Mouse (Mus musculus) cerebellum, adult 18-20 months (tissue): ENCODE measurements around the gene Entpd7.
A peak's percentile ranks its signal among the peaks of the same experiment; 100 is the strongest.

Source experiments
- DNase-seq, 2 experiments: peaks; one replicate each; pipeline ENCODE4 v3.0.0; 2021

Gene Entpd7

GRCm38 (mm10) chr19:43689419-43690246 lies at the start of gene Entpd7:
TSS of gene Entpd7 (plus strand) at chr19:43689672.
- DNase-seq: peak; percentile 96 to 98

GRCm38 (mm10) chr19:43641833-43642232 lies 47.6 kb upstream of the Entpd7 start:
- DNase-seq: no peak

GRCm38 (mm10) chr19:43642843-43643242 lies 46.6 kb upstream of the Entpd7 start:
- DNase-seq: no peak

DNA sequence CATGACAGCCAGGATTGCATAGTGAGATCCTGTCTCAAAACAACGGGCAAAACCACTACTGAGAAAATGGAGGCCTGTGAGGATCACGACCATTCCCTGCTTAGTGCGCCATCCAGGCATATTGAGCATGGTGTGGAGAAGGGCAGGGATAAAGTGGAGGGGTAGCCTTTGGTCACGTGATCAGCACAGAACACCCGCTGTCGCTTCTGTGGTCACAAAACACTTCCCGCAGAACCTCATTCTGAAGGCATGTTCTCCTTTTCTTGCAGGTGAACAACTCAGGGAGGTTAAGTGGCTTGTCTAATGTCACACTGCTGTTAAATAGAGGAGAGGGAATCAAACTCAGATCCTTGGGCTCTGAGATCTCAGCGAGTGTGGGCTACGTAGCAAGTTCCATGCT lies 44.0 kb upstream of the Entpd7 start:
- DNase-seq: no peak

DNA sequence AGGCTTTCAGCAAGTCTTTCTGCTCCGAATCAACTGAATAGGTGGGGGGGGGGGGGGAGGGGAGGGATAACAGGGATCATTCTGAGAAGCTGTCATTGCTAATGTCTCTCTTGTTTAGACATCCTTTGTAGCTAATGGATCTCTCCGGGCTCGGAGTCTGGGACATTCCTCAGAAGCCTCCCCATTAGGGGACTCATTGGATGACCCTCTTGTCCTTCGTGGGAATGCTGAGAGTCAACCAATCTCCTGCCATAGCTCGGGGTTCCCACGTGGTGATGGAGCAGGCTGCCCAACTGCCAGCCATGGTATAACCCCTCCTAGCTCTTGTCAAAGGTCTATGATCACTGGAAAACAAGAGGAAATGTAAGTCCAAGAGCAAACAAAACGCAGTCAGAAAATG lies 42.6 kb upstream of the Entpd7 start:
- no peak for DNase-seq

GRCm38 (mm10) chr19:43647261-43647660 lies 42.2 kb upstream of the Entpd7 start:
- no peak for DNase-seq

DNA sequence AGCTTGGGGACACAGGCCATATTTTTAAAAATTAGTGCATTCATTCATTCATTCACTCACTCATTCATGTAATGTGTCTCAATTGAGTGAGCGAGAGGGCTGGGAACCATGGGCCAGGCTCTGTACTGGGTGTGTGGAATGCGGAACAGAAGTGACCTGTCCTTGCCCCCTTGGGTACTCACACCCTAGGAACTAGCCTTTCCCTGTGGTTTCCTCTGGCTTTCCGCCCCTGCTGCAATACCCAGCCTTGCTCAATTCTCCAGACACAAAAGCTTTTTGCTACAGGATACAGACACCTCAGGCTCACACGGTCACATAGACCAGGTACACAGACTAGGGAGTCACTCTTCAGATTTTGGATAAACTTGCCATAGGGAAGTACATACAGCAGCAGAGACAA lies 41.1 kb upstream of the Entpd7 start:
- no peak for DNase-seq

DNA sequence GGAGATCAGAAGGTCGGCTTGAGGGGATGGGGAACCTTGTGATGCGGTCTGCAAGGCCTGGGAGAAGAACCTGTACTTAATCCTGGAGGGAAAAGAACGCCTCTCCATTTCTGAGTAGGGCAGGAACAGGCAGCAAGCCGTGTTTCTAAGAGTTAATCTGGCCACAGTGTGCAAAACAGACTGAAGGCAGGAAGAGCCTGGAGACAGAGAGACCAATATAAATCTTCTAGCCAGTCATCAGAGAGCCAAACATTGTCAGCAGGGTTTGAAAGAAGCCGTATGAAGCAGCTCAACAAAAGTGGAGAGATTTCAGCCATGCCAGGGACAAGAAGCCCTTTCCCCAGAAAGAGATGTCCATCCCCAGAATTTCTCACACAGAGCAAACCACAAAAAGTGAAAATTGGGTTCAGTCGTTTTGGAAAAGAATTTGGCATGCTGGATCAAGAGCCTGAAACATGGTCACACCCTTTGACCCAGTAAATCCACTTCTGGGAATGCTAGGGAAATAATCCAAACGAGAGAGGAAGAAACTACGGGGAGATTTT lies 38.2 kb upstream of the Entpd7 start:
- no peak for DNase-seq

DNA sequence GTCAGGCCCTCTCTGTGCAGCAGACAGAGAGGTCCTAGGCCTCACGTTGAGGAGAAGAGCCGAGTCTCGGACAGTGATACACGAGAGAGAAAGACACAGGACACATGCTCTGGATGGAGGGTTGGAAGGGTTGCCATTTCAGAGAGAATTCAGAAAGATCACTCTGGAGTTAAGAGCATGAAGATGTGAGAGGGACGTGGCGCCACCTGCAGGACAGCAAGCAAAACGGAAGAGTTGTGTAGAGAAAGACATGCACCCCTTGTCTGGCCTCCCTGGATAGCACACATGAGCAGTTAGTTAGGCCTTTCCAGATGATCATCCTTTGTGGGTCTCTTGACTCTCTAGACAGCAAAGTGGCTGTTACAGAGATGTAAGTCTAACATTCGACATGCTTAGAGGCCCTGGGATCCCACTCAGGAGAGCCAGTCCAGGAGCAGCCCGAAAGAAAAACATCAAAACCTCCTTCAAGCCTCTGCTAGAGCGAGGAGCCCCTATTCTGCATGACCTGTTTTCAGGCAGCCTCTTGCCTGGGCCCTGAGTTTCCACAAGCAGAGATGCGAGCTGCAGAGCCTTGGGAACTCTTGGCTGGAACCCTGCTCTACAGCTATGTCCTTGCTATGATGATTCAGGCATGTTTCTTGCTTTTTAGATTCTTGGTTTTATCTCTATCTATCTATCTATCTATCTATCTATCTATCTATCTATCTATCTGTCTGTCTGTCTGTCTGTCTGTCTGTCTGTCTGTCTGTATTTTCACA lies 33.6 kb upstream of the Entpd7 start:
- peak; percentile 56 to 69 for DNase-seq

GRCm38 (mm10) chr19:43659632-43660031 lies 29.8 kb upstream of the Entpd7 start:
- no peak for DNase-seq

DNA sequence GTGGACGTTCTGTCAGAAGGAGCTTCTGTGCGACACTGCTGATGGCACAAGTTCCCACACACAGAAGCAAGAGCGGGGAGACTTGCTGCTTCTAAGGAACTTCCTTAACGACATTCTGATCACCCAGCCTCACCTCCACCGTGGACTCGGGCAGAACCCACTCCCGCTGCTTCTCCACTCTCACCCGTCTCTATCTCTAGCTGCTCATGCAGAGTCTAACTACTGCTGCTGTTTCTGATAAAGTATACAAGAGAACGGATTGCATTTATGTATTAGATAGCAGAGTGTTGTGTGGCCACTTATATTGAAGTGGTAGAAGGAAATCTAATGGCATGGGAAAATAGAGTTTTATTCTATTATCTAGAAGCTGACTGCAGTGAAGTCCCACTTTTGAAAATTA lies 28.7 kb upstream of the Entpd7 start:
- DNase-seq: no peak

DNA sequence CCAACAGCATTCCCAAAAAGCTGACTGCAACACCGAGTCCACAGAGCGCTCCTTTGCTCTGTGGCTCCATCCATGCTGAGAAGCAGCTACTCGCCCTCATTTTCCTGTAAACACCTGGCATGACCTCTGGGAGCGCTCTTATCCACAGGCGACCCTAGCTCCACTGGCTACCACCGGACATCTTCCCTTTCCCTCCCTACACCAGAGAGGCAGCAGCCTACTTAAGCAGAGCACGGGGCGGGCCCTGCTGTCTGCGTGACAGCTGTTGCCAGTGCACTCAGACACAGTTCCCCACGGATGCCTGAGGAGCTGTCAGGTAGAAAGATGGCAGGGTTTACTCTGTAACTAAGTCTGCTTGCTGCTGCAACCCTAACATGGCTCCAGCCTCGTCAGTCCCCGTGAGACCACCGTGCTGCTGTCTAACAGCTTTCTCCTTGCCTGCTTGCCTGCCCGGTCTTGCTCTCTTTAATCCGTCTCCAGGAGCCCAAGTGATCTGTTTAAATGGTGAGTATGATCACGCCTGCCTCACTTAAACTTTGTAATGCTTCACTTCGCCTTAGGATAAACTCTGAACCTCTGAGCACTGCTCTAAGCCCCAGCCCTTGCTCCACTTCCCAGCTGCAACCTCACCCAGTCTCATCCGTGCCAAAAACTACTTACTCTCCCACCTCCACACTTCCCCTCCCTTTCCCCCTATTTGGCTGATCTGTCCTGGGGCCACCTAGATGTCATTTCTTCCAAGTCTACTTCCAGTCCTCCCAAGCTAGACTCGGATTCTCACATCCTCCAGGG lies 27.1 kb upstream of the Entpd7 start:
- no peak for DNase-seq

GRCm38 (mm10) chr19:43663471-43663870 lies 26.0 kb upstream of the Entpd7 start:
- DNase-seq: no peak

GRCm38 (mm10) chr19:43665441-43666048 lies 23.9 kb upstream of the Entpd7 start:
- DNase-seq: peak; percentile 36 to 53

GRCm38 (mm10) chr19:43666661-43667429 lies 22.6 kb upstream of the Entpd7 start:
- DNase-seq: no peak

DNA sequence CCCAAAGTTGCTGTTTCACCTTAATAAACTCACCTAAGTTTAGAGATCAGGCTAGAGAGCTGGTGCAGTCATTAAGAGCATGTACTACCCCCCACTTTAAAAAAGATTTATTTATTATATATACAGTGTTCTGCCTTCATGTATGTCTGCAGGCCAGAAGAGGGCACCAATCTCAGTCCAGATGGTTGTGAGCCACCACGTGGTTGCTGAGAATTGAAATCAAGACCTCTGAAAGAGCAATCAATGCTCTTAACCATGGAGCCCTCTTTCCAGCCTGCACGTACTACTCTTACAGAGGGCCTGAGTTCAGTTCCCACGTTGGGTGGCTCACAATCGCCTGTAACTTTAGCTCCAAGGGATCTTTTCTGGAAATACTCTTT lies 22.1 kb upstream of the Entpd7 start:
- peak in 1 of 2 experiments; percentile 37 for DNase-seq

DNA sequence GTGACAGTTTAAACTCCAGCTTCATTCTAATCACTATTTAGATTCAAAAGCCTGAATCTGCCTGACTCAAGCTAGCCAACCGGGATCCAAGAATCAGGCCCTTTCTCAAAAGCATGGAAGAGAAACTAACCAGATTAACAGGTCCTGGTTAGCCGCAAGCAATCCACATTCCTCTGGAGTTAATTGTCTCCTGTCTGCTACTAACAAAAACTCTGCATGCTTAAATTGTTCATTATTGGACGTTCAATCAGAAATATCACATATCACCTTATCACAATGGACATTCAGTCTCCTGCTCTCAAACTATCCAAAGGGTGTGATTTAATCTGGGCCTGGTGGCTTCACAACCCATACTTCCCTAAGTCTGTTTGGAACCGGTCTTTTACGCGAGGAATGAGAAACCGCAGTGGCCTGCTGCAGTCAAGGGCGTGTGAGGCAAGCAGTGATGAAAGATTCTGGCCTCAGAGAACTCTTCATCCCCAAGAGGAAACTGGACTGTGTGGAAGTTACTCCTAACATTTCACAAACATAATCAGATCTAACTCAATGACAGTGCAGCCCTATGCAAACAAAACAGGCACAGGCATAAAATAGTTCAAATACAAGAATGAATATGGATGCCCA lies 20.2 kb upstream of the Entpd7 start:
- no peak for DNase-seq

- DNase-seq: no peak
Observed at GRCm38 (mm10) chr19:43671054-43671453, 18.4 kb upstream of the Entpd7 start.

- peak in 1 of 2 experiments; percentile 25 for DNase-seq
Observed at GRCm38 (mm10) chr19:43673513-43674315, 15.8 kb upstream of the Entpd7 start.

GRCm38 (mm10) chr19:43674316-43674689 lies 15.2 kb upstream of the Entpd7 start:
- peak in 1 of 2 experiments; percentile 50 for DNase-seq
